Mouse (Mus musculus) gastrocnemius, postnatal 14 days (tissue): ENCODE results near the gene Cd44. TPM values are rescaled to one million over a fixed set of nuclear protein-coding genes. Genes with fewer than 3 reads are reported as not detected.
A peak's percentile ranks its signal among the peaks of the same experiment; 100 is the strongest.

Experiments used
- DNase-seq: peaks from one replicate; pipeline ENCODE4 v3.0.0; 2021; ENCODE audit warnings: mixed read lengths
- intact Hi-C: fragments of 180-260 bp; cut with DNase I; formaldehyde crosslinking; loops from one replicate; pipeline ENCODE4 v1.15.1; 2025; ENCODE audit warnings: low total_unique reads
- total RNA-seq, 2 experiments: library from RNA; stranded (reverse); gene quantifications; 2 replicates each; pipeline ENCODE4 v1.2.3; 2021

The Cd44 gene
- total RNA-seq, 2 experiments from 2014 or later, result 15.5 to 21.1 TPM

- intact Hi-C loops, result no loop called here
- no peak for DNase-seq
Measured at GRCm38 (mm10) chr2:102838179-102838578, 63.3 kb downstream of the Cd44 start.

- intact Hi-C loops, result no loop called here
- DNase-seq, result no peak
Measured at GRCm38 (mm10) chr2:102831547-102831946, 69.9 kb downstream of the Cd44 start.

- peak; percentile 58 for DNase-seq
- intact Hi-C loops, result no loop called here
Measured at GRCm38 (mm10) chr2:102829201-102829600, 72.3 kb downstream of the Cd44 start.

GRCm38 (mm10) chr2:102828381-102828780 is 73.1 kb downstream of the Cd44 start:
- DNase-seq, result no peak
- intact Hi-C loops, result no loop called here

GRCm38 (mm10) chr2:102827841-102828240 is 73.6 kb downstream of the Cd44 start:
- intact Hi-C loops, result no loop called here
- DNase-seq, result no peak

- no peak for DNase-seq
- intact Hi-C loops, result no loop called here
Measured at GRCm38 (mm10) chr2:102825961-102826633, 75.4 kb downstream of the Cd44 start.

GRCm38 (mm10) chr2:102822036-102822435 is 79.4 kb downstream of the Cd44 start:
- intact Hi-C loops, result no loop called here

GRCm38 (mm10) chr2:102820790-102821189 is 80.7 kb downstream of the Cd44 start:
- intact Hi-C loops, result no loop called here
- no peak for DNase-seq

More at GRCm38 (mm10) chr2:102822036-102822435, 79.4 kb downstream of the Cd44 start:
- DNase-seq, result no peak

GRCm38 (mm10) chr2:102820225-102820711 is 81.2 kb downstream of the Cd44 start:
- peak; percentile 21 for DNase-seq
- intact Hi-C loops, result no loop called here

- intact Hi-C loops, result no loop called here
- no peak for DNase-seq
Measured at GRCm38 (mm10) chr2:102815289-102815809, 86.1 kb downstream of the Cd44 start.

- intact Hi-C loops, result no loop called here
- no peak for DNase-seq
Measured at GRCm38 (mm10) chr2:102812756-102813155, 88.7 kb downstream of the Cd44 start.

- intact Hi-C loops, result loop anchor here (5.0 kb wide), 1 partner anchor 208 kb away; no protein-coding TSS in a partner anchor
- DNase-seq, result no peak
Measured at GRCm38 (mm10) chr2:102809436-102809835, 92.0 kb downstream of the Cd44 start.

- intact Hi-C loops, result loop anchor here (5.0 kb wide), 1 partner anchor 210 kb away; no protein-coding TSS in a partner anchor
Measured at GRCm38 (mm10) chr2:102807633-102808032, 93.8 kb downstream of the Cd44 start.

GRCm38 (mm10) chr2:102805761-102806496 is 95.5 kb downstream of the Cd44 start:
- no peak for DNase-seq
- intact Hi-C loops, result loop anchor here (5.0 kb wide), 1 partner anchor 211 kb away; no protein-coding TSS in a partner anchor

More at GRCm38 (mm10) chr2:102807633-102808032, 93.8 kb downstream of the Cd44 start:
- DNase-seq, result no peak

- intact Hi-C loops, result loop anchor here (5.0 kb wide), 1 partner anchor 212 kb away; no protein-coding TSS in a partner anchor
- no peak for DNase-seq
Measured at GRCm38 (mm10) chr2:102805283-102805682, 96.2 kb downstream of the Cd44 start.

- intact Hi-C loops, result no loop called here
- DNase-seq, result no peak
Measured at GRCm38 (mm10) chr2:102804109-102804508, 97.4 kb downstream of the Cd44 start.

GRCm38 (mm10) chr2:102801899-102802298 is 99.6 kb downstream of the Cd44 start:
- DNase-seq, result no peak
- intact Hi-C loops, result no loop called here

GRCm38 (mm10) chr2:102798149-102798548 is 103.3 kb downstream of the Cd44 start:
- intact Hi-C loops, result no loop called here

GRCm38 (mm10) chr2:102795034-102795433 is 106.4 kb downstream of the Cd44 start:
- DNase-seq, result no peak
- intact Hi-C loops, result no loop called here

More at GRCm38 (mm10) chr2:102798149-102798548, 103.3 kb downstream of the Cd44 start:
- DNase-seq, result no peak

- DNase-seq, result no peak
- intact Hi-C loops, result no loop called here
Measured at GRCm38 (mm10) chr2:102792804-102793203, 108.7 kb downstream of the Cd44 start.
